Mouse (Mus musculus) limb, embryonic 11.5 days (tissue): ENCODE data around the gene Plekha5. TPM values are rescaled to one million over a fixed set of nuclear protein-coding genes. Genes with fewer than 3 reads are reported as not detected.
"Not testable (repeated sequence)": the region's sequence is repeated elsewhere in the genome, so short reads cannot be mapped to it uniquely, and the experiment has no call there.

Experiments used
- ATAC-seq: fragments of 200-750 bp; cut with Nextera tagmentation; 2 replicates; pipeline ENCODE4 v1.8.0; 2017; ENCODE audit warnings: low read depth; ENCODE audit not compliant: insufficient number of reproducible peaks, low FRiP score, low TSS enrichment
- DNase-seq: peaks from one replicate; pipeline ENCODE4 v3.0.0-alpha.2; 2015; ENCODE audit warnings: low spot score
- H3K27ac ChIP-seq: fragments of 300-500 bp; sonication (generic); replicated peaks from 2 replicates; pipeline ENCODE4 v1.5.1; 2014; ENCODE audit warnings: low read depth, mild to moderate bottlenecking, low read length
- H3K27me3 ChIP-seq: fragments of 300-500 bp; sonication (generic); 2 replicates; pipeline ENCODE4 v1.6.1; 2014; ENCODE audit warnings: mild to moderate bottlenecking, low read length, mixed read lengths; ENCODE audit not compliant: control insufficient read depth, insufficient read depth
- H3K36me3 ChIP-seq: fragments of 300-500 bp; sonication (generic); 2 replicates; pipeline ENCODE4 v1.6.1; 2014; ENCODE audit warnings: mild to moderate bottlenecking, low read length, moderate library complexity, mixed read lengths; ENCODE audit not compliant: control insufficient read depth, insufficient read depth
- H3K4me1 ChIP-seq: fragments of 300-500 bp; sonication (generic); 2 replicates; pipeline ENCODE4 v1.6.1; 2014; ENCODE audit warnings: low read length, mixed read lengths; ENCODE audit not compliant: control insufficient read depth, insufficient read depth
- H3K4me2 ChIP-seq: fragments of 300-500 bp; sonication (generic); 2 replicates; pipeline ENCODE4 v1.6.1; 2014; ENCODE audit warnings: low read depth, mild to moderate bottlenecking, moderate library complexity; ENCODE audit not compliant: severe bottlenecking
- H3K4me3 ChIP-seq: fragments of 300-500 bp; sonication (generic); 2 replicates; pipeline ENCODE4 v1.5.1; 2014; ENCODE audit warnings: low read depth, low read length
- H3K9ac ChIP-seq: fragments of 300-500 bp; sonication (generic); 2 replicates; pipeline ENCODE4 v1.6.1; 2014; ENCODE audit warnings: mild to moderate bottlenecking, low read length
- H3K9me3 ChIP-seq: fragments of 300-500 bp; sonication (generic); 2 replicates; pipeline ENCODE4 v1.6.1; 2016; ENCODE audit warnings: low read length; ENCODE audit not compliant: control insufficient read depth
- WGBS: fragments of 180-500 bp; shearing (Covaris S2); extraction: QIAGEN DNeasy Blood & Tissue Kit; methylation state at CpG from one replicate; pipeline ENCODE4 v1.1.7; 2014; 5-methylcytosine and 5-hydroxymethylcytosine counted together
- polyA plus RNA-seq: library from polyadenylated mRNA; unstranded; fragments of >200 nt; fragmentation: Nextera tagmentation; extraction: Ambion mirVana; gene quantifications from 2 replicates; pipeline ENCODE4 v1.2.1, GENCODE M21; 2014

The Plekha5 gene
- polyA plus RNA-seq, 1 experiment from 2014 or later: 54.5 TPM

- Histone ChIP-seq H3K36me3 (peaks cover 16% of the 10 kb centered on the region; the same call in 1 of the 2 replicates), H3K27ac (no peak overlapping the region), H3K27me3 (no peaks in the 10 kb centered on the region), H3K4me3 (no peak overlapping the region), H3K4me2 (no peak overlapping the region), H3K9ac (no peak overlapping the region), H3K4me1 (no peaks in the 10 kb centered on the region), H3K9me3 (no peaks in the 10 kb centered on the region)
- DNase-seq (no peak), ATAC-seq (no peak)
- WGBS: 82% methylated on average over 5 of the region's 5 CpGs
Observed at GRCm38 (mm10) chr6:140591331-140591730, 167.5 kb downstream of the Plekha5 start.

DNA sequence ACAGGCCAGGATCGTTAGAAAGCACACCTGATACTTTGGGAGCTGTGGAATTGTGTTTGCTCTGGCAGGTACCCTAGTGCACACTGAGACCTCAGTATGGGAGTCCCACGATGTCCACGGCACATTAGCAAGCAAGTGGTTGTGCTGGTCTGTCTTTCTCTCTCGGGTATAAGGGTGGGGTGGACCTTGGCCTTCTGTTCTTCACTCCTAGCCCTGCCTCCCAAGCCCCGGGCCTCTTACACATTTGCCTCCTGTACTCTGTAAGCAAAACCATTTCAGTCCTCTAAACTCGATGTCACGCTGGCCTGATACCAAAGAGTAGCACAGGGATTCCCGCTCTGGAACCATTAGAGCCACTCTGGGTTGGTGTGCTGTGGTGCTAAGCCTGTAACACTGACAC, 168.9 kb downstream of the Plekha5 start:
- H3K9me3 ChIP-seq: no peaks in the 10 kb centered on the region
- 90% methylated on average over 8 of the region's 8 CpGs for WGBS
- no peaks in the 10 kb centered on the region for H3K27me3 ChIP-seq
- H3K9ac ChIP-seq: no peak overlapping the region
- H3K4me2 ChIP-seq: no peak overlapping the region
- no peak overlapping the region for H3K27ac ChIP-seq
- no peak overlapping the region for H3K4me3 ChIP-seq
- H3K4me1 ChIP-seq: no peaks in the 10 kb centered on the region
- H3K36me3 ChIP-seq: peaks cover 16% of the 10 kb centered on the region; the same call in 1 of the 2 replicates
- DNase-seq (no peak), ATAC-seq (no peak)

DNA sequence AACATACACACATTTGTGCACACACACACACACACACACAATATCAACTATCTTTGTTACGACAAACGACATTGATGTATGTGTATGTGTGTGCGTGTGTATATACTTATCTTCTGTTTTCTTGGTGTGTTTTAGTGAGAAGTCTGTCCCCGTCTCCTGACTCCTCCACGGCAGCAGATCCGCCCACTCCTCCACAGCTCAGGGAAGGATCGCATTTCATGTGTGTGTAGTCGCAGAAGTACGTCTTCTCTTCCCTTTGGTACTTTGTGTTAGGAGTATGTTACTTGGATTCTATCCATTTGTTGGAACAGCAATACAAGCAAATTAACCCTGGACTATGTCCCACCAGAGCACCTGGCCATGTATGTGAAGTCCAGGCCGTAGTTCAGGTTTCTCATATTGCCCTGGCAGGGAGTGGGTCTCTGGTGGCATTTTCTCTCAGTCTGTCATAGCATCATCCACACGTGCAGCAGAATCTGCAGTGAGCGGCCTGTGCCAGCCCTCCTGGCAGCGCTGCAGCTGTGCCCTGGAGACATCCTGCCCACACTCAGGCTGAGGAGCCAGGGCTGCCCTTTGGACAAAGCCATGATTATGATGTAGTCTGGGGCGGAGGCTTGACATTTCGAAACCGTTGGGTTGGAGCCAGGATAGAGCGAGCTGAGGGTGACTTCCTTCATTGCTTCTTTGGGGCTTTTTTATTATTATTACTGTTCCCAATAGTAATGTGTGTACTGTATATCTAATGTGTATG, 169.7 kb downstream of the Plekha5 start:
- Histone ChIP-seq H3K4me2 (no peak overlapping the region), H3K9me3 (no peaks in the 10 kb centered on the region), H3K4me1 (no peaks in the 10 kb centered on the region), H3K27ac (no peak overlapping the region), H3K9ac (no peak overlapping the region), H3K36me3 (peaks cover 10% of the 10 kb centered on the region; the same call in 1 of the 2 replicates), H3K27me3 (no peaks in the 10 kb centered on the region), H3K4me3 (no peak overlapping the region)
- 86% methylated on average over 17 of the region's 17 CpGs for WGBS
- no peak for DNase-seq
- ATAC-seq: no peak

DNA sequence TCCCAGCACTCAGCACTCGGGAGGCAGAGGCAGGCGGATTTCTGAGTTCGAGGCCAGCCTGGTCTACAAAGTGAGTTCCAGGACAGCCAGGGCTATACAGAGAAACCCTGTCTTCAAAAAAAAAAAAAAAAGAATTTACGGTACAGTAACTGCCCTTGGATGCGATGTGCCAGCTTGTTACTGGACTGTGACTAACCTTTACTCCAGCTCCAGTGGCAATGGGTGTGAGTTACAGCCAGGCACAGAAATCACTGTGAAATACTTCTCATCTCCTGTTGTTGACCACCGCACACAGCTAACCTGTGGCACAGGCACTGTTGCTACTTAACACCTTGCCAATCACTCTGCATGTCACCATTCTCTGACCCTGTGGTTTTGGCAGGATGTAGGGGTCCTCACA, 171.7 kb downstream of the Plekha5 start:
- WGBS: 92% methylated on average over 6 of the region's 6 CpGs
- H3K9ac ChIP-seq, ATAC-seq, H3K4me3 ChIP-seq, DNase-seq, H3K4me1 ChIP-seq, H3K27ac ChIP-seq, H3K36me3 ChIP-seq, H3K4me2 ChIP-seq, H3K9me3 ChIP-seq, H3K27me3 ChIP-seq: not testable (repeated sequence)

- H3K27ac ChIP-seq: no peak overlapping the region
- no peak overlapping the region for H3K9ac ChIP-seq
- H3K27me3 ChIP-seq: no peaks in the 10 kb centered on the region
- 93% methylated on average over 15 of the region's 15 CpGs for WGBS
- ATAC-seq (no peak), DNase-seq (no peak)
- no peak overlapping the region for H3K4me3 ChIP-seq
- peaks cover 4% of the 10 kb centered on the region; the same call in 1 of the 2 replicates for H3K36me3 ChIP-seq
- H3K4me1 ChIP-seq: no peaks in the 10 kb centered on the region
- no peak overlapping the region for H3K4me2 ChIP-seq
- no peaks in the 10 kb centered on the region for H3K9me3 ChIP-seq
Observed at GRCm38 (mm10) chr6:140597381-140598329, 173.8 kb downstream of the Plekha5 start.

- DNase-seq (no peak), ATAC-seq (no peak)
- WGBS: 89% methylated on average over 9 of the region's 9 CpGs
- Histone ChIP-seq H3K4me2 (no peak overlapping the region), H3K4me3 (no peak overlapping the region), H3K27me3 (no peaks in the 10 kb centered on the region), H3K9ac (no peak overlapping the region), H3K4me1 (0 out of 2 replicates have a peak, but pooled peaks cover 5% of the 10 kb centered on the region), H3K9me3 (no peaks in the 10 kb centered on the region), H3K27ac (no peak overlapping the region), H3K36me3 (peaks cover 4% of the 10 kb centered on the region; the same call in 1 of the 2 replicates)
Observed at GRCm38 (mm10) chr6:140598516-140598915, 174.7 kb downstream of the Plekha5 start.

- Histone ChIP-seq H3K4me3 (no peak overlapping the region), H3K27ac (no peak overlapping the region), H3K9ac (no peak overlapping the region), H3K9me3 (no peaks in the 10 kb centered on the region), H3K4me2 (no peak overlapping the region), H3K4me1 (0 out of 2 replicates have a peak, but pooled peaks cover 5% of the 10 kb centered on the region), H3K27me3 (no peaks in the 10 kb centered on the region), H3K36me3 (peaks cover 2% of the 10 kb centered on the region; the same call in 1 of the 2 replicates)
- DNase-seq (no peak), ATAC-seq (no peak)
- 89% methylated on average over 5 of the region's 5 CpGs for WGBS
Observed at GRCm38 (mm10) chr6:140599337-140599736, 175.5 kb downstream of the Plekha5 start.

GRCm38 (mm10) chr6:140600671-140601070, 176.8 kb downstream of the Plekha5 start:
- DNase-seq, H3K9ac ChIP-seq, H3K36me3 ChIP-seq, H3K27ac ChIP-seq, H3K27me3 ChIP-seq, H3K4me1 ChIP-seq, H3K4me3 ChIP-seq, H3K4me2 ChIP-seq, H3K9me3 ChIP-seq, ATAC-seq: not testable (repeated sequence)
- 92% methylated on average over 8 of the region's 8 CpGs for WGBS
